Mouse (Mus musculus): ENCODE measurements around the gene Cdk14. TPM values are rescaled to one million over a fixed set of nuclear protein-coding genes. Genes with fewer than 3 reads are reported as not detected.

Cdk14 gene
- total RNA-seq, 1 experiment = 3.5 TPM

DNA sequence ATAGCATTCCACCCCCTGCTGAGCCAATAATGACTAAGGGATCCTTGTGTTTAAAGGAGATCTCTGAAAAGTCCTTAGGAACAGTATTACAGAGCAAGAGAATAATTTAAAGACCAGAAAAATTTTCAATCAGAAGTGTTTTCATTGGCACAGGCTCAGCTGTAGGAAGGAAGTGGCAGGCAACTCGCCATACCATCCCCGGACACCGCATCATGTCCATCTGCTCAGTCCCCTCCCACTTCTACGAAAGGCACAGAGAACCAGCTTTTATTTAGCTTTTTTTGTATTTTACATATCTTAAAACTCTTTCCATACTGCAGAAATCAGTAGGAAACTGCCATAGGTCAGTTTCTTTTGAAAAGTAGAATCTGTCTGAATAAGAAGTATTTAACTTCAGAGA lies 440.6 kb downstream of the Cdk14 start:
- in situ Hi-C loops (cut with MboI; ENCODE audit: low sequenced_read_pairs in 2 of 2, unreplicated experiment in 2 of 2) = no loop called here

DNA sequence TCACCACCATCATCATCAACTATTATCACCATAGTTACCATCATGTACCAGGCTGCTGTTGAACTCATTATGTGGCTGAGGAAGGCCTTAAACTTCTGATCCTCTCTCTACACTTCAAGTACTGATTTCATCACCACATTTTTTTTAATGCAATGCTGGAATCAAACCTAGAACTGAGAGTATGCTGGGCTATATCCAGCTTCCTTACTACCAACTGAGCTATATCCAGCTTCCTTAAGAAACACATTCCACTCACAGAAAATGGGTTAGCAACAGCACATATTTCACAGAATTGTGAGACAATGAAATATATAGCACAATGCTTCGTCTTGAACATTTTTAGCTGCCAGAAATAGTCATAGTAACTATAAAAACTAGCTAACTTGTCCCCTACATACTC lies 446.7 kb downstream of the Cdk14 start:
- Histone ChIP-seq H3K4me3 (ENCODE audit: insufficient read depth in 1 of 2, low read depth in 1 of 2, low read length in 2 of 2, poor library complexity in 1 of 2, severe bottlenecking in 1 of 2) (no peak overlapping the region), H3K9ac (ENCODE audit: insufficient read depth, low read depth, low read length, poor library complexity, severe bottlenecking) (no peak overlapping the region), H3K36me3 (ENCODE audit: control insufficient read depth, insufficient read depth, low read length, poor library complexity, severe bottlenecking) (no peaks in the 10 kb centered on the region), H3K27ac (ENCODE audit: insufficient read depth, low read depth, low read length, poor library complexity, severe bottlenecking) (no peak overlapping the region), H3K4me1 (ENCODE audit: control insufficient read depth in 2 of 2, insufficient read depth in 2 of 2, low read length in 2 of 2, poor library complexity in 1 of 2) (no peaks in the 10 kb centered on the region), H3K9me3 (ENCODE audit: control insufficient read depth, insufficient read depth, low read depth, low read length) (no peaks in the 10 kb centered on the region)
- TF ChIP-seq HCFC1 (IDR thresholded peaks at IDR 0.05; ENCODE audit: borderline replicate concordance, insufficient read depth, low read length) = no peak
- no peak for TF ChIP-seq MAFK (IDR thresholded peaks at IDR 0.05; ENCODE audit: insufficient read depth, low read depth, low read length)
- no peak for TF ChIP-seq ZC3H11A (IDR thresholded peaks at IDR 0.05; ENCODE audit: borderline replicate concordance, low read depth, low read length)
- TF ChIP-seq CHD2 (IDR thresholded peaks at IDR 0.05; ENCODE audit: low read depth, low read length) = no peak
- TF ChIP-seq ZNF384 (IDR thresholded peaks at IDR 0.05; ENCODE audit: low read depth, low read length) = no peak
- in situ Hi-C loops (cut with MboI; ENCODE audit: low sequenced_read_pairs in 2 of 2, unreplicated experiment in 2 of 2) = no loop called here
- DNase-seq (ENCODE audit: low read depth, low spot score) = no peak

More for the DNA sequence above, 440.6 kb downstream of the Cdk14 start:
- Histone ChIP-seq H3K27ac (ENCODE audit: insufficient read depth, low read depth, low read length, poor library complexity, severe bottlenecking) (no peak overlapping the region), H3K9me3 (ENCODE audit: control insufficient read depth, insufficient read depth, low read depth, low read length) (no peaks in the 10 kb centered on the region), H3K36me3 (ENCODE audit: control insufficient read depth, insufficient read depth, low read length, poor library complexity, severe bottlenecking) (no peaks in the 10 kb centered on the region), H3K4me1 (ENCODE audit: control insufficient read depth in 2 of 2, insufficient read depth in 2 of 2, low read length in 2 of 2, poor library complexity in 1 of 2) (no peaks in the 10 kb centered on the region), H3K9ac (ENCODE audit: insufficient read depth, low read depth, low read length, poor library complexity, severe bottlenecking) (no peak overlapping the region), H3K4me3 (ENCODE audit: insufficient read depth in 1 of 2, low read depth in 1 of 2, low read length in 2 of 2, poor library complexity in 1 of 2, severe bottlenecking in 1 of 2) (no peak overlapping the region)
- DNase-seq (ENCODE audit: low read depth, low spot score) = no peak
- no peak for TF ChIP-seq ZNF384 (IDR thresholded peaks at IDR 0.05; ENCODE audit: low read depth, low read length)
- no peak for TF ChIP-seq HCFC1 (IDR thresholded peaks at IDR 0.05; ENCODE audit: borderline replicate concordance, insufficient read depth, low read length)
- no peak for TF ChIP-seq ZC3H11A (IDR thresholded peaks at IDR 0.05; ENCODE audit: borderline replicate concordance, low read depth, low read length)
- TF ChIP-seq CHD2 (IDR thresholded peaks at IDR 0.05; ENCODE audit: low read depth, low read length) = no peak
- no peak for TF ChIP-seq MAFK (IDR thresholded peaks at IDR 0.05; ENCODE audit: insufficient read depth, low read depth, low read length)

DNA sequence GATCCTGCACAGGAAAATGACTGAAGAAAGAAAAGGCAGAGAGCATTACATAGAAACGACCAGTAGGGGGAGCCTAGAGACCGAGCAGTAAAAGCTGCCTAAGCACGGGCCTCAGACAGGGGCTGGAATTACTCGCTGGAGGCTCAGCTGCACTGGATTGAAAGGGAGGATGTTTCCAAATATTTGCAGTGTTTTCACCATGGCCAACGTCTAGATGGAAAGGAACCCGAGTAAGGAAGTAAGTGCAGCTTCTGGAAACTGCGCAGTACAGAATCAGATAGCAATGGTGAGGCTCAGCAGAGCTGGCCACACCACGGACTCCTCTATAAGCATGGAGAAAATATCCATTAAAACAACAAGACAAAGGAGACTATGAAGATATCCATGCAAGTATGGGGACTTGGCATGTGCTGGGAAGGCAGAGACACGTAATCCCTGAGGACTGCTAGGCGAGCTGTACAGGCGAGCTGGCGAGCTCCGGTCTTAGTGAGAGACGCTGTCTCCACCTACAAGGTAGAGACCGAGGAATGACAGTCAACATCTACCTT lies 458.0 kb downstream of the Cdk14 start:
- Histone ChIP-seq H3K9me3 (ENCODE audit: control insufficient read depth, insufficient read depth, low read depth, low read length) (no peaks in the 10 kb centered on the region), H3K4me1 (ENCODE audit: control insufficient read depth in 2 of 2, insufficient read depth in 2 of 2, low read length in 2 of 2, poor library complexity in 1 of 2) (no peaks in the 10 kb centered on the region), H3K9ac (ENCODE audit: insufficient read depth, low read depth, low read length, poor library complexity, severe bottlenecking) (no peak overlapping the region), H3K4me3 (ENCODE audit: insufficient read depth in 1 of 2, low read depth in 1 of 2, low read length in 2 of 2, poor library complexity in 1 of 2, severe bottlenecking in 1 of 2) (no peak overlapping the region), H3K36me3 (ENCODE audit: control insufficient read depth, insufficient read depth, low read length, poor library complexity, severe bottlenecking) (no peaks in the 10 kb centered on the region), H3K27ac (ENCODE audit: insufficient read depth, low read depth, low read length, poor library complexity, severe bottlenecking) (no peak overlapping the region)
- peak; percentile 50 for DNase-seq (ENCODE audit: low read depth, low spot score)
- in situ Hi-C loops (cut with MboI; ENCODE audit: low sequenced_read_pairs in 2 of 2, unreplicated experiment in 2 of 2) = loop anchor here in 1 of 2 experiments (10.0 kb wide), 1 partner anchor 523 kb away; no protein-coding TSS in a partner anchor
- no peak for TF ChIP-seq MAFK (IDR thresholded peaks at IDR 0.05; ENCODE audit: insufficient read depth, low read depth, low read length)
- TF ChIP-seq ZC3H11A (IDR thresholded peaks at IDR 0.05; ENCODE audit: borderline replicate concordance, low read depth, low read length) = peak; percentile 99

DNA sequence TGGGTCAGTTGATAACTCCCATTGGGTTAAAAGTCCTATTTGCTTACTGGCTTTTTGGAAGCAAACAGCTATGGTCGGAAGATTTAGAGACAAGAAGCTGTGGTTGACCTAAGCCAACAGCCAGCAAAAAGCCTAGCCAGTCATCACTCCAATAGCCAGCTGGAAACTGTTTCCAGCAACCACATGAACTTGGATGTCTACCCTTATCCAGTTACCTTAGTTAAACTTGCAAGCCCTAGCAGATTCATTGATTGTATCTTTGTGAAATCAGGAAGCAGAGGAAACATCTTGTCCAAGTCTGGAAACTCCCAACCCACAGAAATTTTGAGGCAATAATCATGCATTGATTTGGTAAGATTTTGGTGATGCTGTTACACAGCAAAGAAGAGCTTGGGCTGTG lies 458.5 kb downstream of the Cdk14 start:
- H3K36me3 ChIP-seq (ENCODE audit: control insufficient read depth, insufficient read depth, low read length, poor library complexity, severe bottlenecking) = no peaks in the 10 kb centered on the region
- DNase-seq (ENCODE audit: low read depth, low spot score) = no peak
- no peak overlapping the region for H3K27ac ChIP-seq (ENCODE audit: insufficient read depth, low read depth, low read length, poor library complexity, severe bottlenecking)
- in situ Hi-C loops (cut with MboI; ENCODE audit: low sequenced_read_pairs in 2 of 2, unreplicated experiment in 2 of 2) = loop anchor here in 1 of 2 experiments (10.0 kb wide), 1 partner anchor 523 kb away; no protein-coding TSS in a partner anchor
- H3K9me3 ChIP-seq (ENCODE audit: control insufficient read depth, insufficient read depth, low read depth, low read length) = no peaks in the 10 kb centered on the region
- no peaks in the 10 kb centered on the region for H3K4me1 ChIP-seq (ENCODE audit: control insufficient read depth in 2 of 2, insufficient read depth in 2 of 2, low read length in 2 of 2, poor library complexity in 1 of 2)
- no peak overlapping the region for H3K9ac ChIP-seq (ENCODE audit: insufficient read depth, low read depth, low read length, poor library complexity, severe bottlenecking)
- TF ChIP-seq CHD2 (IDR thresholded peaks at IDR 0.05; ENCODE audit: low read depth, low read length) = no peak
- TF ChIP-seq ZNF384 (IDR thresholded peaks at IDR 0.05; ENCODE audit: low read depth, low read length) = no peak
- no peak for TF ChIP-seq MAFK (IDR thresholded peaks at IDR 0.05; ENCODE audit: insufficient read depth, low read depth, low read length)
- no peak for TF ChIP-seq HCFC1 (IDR thresholded peaks at IDR 0.05; ENCODE audit: borderline replicate concordance, insufficient read depth, low read length)
- no peak for TF ChIP-seq ZC3H11A (IDR thresholded peaks at IDR 0.05; ENCODE audit: borderline replicate concordance, low read depth, low read length)
- no peak overlapping the region for H3K4me3 ChIP-seq (ENCODE audit: insufficient read depth in 1 of 2, low read depth in 1 of 2, low read length in 2 of 2, poor library complexity in 1 of 2, severe bottlenecking in 1 of 2)

DNA sequence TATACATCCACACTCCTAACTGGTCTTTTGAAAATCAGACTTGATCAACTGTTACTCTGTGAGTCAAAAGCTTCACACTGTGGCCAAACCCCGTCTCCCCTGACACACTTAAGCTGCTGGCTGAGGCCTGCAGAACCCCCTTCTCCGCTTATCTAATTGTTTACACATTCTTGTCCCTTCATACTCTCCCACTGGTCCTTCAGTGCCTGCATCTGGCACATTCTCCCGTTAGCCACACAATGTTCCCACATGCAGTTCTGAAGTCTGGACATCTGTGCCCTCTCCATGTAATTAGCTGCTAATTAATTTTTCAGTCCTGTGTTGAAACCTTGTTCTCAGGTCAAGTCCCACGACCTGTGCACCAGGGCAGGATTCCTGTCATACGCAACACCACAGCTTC lies 460.7 kb downstream of the Cdk14 start:
- Histone ChIP-seq H3K27ac (ENCODE audit: insufficient read depth, low read depth, low read length, poor library complexity, severe bottlenecking) (no peak overlapping the region), H3K36me3 (ENCODE audit: control insufficient read depth, insufficient read depth, low read length, poor library complexity, severe bottlenecking) (no peaks in the 10 kb centered on the region), H3K9me3 (ENCODE audit: control insufficient read depth, insufficient read depth, low read depth, low read length) (no peaks in the 10 kb centered on the region), H3K4me1 (ENCODE audit: control insufficient read depth in 2 of 2, insufficient read depth in 2 of 2, low read length in 2 of 2, poor library complexity in 1 of 2) (no peaks in the 10 kb centered on the region), H3K4me3 (ENCODE audit: insufficient read depth in 1 of 2, low read depth in 1 of 2, low read length in 2 of 2, poor library complexity in 1 of 2, severe bottlenecking in 1 of 2) (no peak overlapping the region), H3K9ac (ENCODE audit: insufficient read depth, low read depth, low read length, poor library complexity, severe bottlenecking) (no peak overlapping the region)
- in situ Hi-C loops (cut with MboI; ENCODE audit: low sequenced_read_pairs in 2 of 2, unreplicated experiment in 2 of 2) = no loop called here
- DNase-seq (ENCODE audit: low read depth, low spot score) = no peak
- TF ChIP-seq ZNF384 (IDR thresholded peaks at IDR 0.05; ENCODE audit: low read depth, low read length) (no peak), HCFC1 (IDR thresholded peaks at IDR 0.05; ENCODE audit: borderline replicate concordance, insufficient read depth, low read length) (no peak), MAFK (IDR thresholded peaks at IDR 0.05; ENCODE audit: insufficient read depth, low read depth, low read length) (no peak), ZC3H11A (IDR thresholded peaks at IDR 0.05; ENCODE audit: borderline replicate concordance, low read depth, low read length) (no peak), CHD2 (IDR thresholded peaks at IDR 0.05; ENCODE audit: low read depth, low read length) (no peak)

Data from ES-E14 (cell line).